ENCODE assay signal across 11 mouse cellular contexts in genomic region chr9:40765581-40765940, GRCm38 (mm10). TPM values are rescaled to one million over a fixed set of nuclear protein-coding genes. Genes with fewer than 3 reads are reported as not detected.
DNase-seq lines count a peak whose midpoint lies in the region; ATAC-seq and TF ChIP-seq lines count a peak whose summit lies in the region.
"Had no signal": no experiment of that assay in that cellular context is flagged by ENCODE, and none has a peak within 500 bp of the region (broad histone marks: within the 10 kb centered on the region; RNA-seq: fewer than 3 reads in every experiment).

No protein-coding gene starts in this region.

- 35% methylated on average over 12 of the region's 12 CpGs for WGBS in heart, embryonic 15.5 days
- 26% methylated on average over 12 of the region's 12 CpGs for WGBS in lung, postnatal 0 days

- H3K4me3 ChIP-seq in heart, embryonic 15.5 days: no peak overlapping the region
- no peak overlapping the region for H3K4me3 ChIP-seq in lung, postnatal 0 days (ENCODE audit: low read depth, low read length)
- H3K4me3 ChIP-seq: embryonic facial prominence, embryonic 12.5 days; hindbrain, embryonic 15.5 days; liver, embryonic 15.5 days had no signal

- no peaks in the 10 kb centered on the region for H3K36me3 ChIP-seq in heart, embryonic 15.5 days
- H3K36me3 ChIP-seq in lung, postnatal 0 days (ENCODE audit: insufficient read depth, low read length): no peaks in the 10 kb centered on the region
- H3K36me3 ChIP-seq: liver, embryonic 15.5 days had no signal

- peak overlapping the region; percentile 39 for H3K4me2 ChIP-seq in heart, embryonic 15.5 days
- peak overlapping the region; percentile 37; the same call in 1 of the 2 replicates for H3K4me2 ChIP-seq in lung, postnatal 0 days (replicated peaks; ENCODE audit: low read depth, low read length)
- H3K4me2 ChIP-seq: embryonic facial prominence, embryonic 12.5 days; hindbrain, embryonic 15.5 days; liver, embryonic 15.5 days had no signal

- no peaks in the 10 kb centered on the region for H3K9me3 ChIP-seq in heart, embryonic 15.5 days (replicated peaks)
- H3K9me3 ChIP-seq in lung, postnatal 0 days (ENCODE audit: low read length): no peaks in the 10 kb centered on the region
- H3K9me3 ChIP-seq: embryonic facial prominence, embryonic 12.5 days; hindbrain, embryonic 15.5 days; liver, embryonic 15.5 days had no signal

- no peak for ATAC-seq in heart, embryonic 15.5 days (replicated peaks; ENCODE audit: insufficient number of reproducible peaks, insufficient read depth, low FRiP score, low read depth)
- ATAC-seq in lung, postnatal 0 days: peak; percentile 89
- no peak for ATAC-seq in erythroblast, adult 5-6 weeks (replicated peaks; ENCODE audit: low FRiP score, poor library complexity, severe bottlenecking)

- peaks cover 6% of the 10 kb centered on the region; the same call in 1 of the 2 replicates for H3K4me1 ChIP-seq in heart, embryonic 15.5 days (replicated peaks)
- no peaks in the 10 kb centered on the region for H3K4me1 ChIP-seq in lung, postnatal 0 days (ENCODE audit: insufficient read depth, low read depth, low read length)
- H3K4me1 ChIP-seq: embryonic facial prominence, embryonic 12.5 days; hindbrain, embryonic 15.5 days; liver, embryonic 15.5 days had no signal

- H3K9ac ChIP-seq in heart, embryonic 15.5 days: no peak overlapping the region
- H3K9ac ChIP-seq in lung, postnatal 0 days (replicated peaks; ENCODE audit: low read depth): no peak overlapping the region
- H3K9ac ChIP-seq: embryonic facial prominence, embryonic 12.5 days; hindbrain, embryonic 15.5 days; liver, embryonic 15.5 days had no signal

- TF ChIP-seq CTCF in lung, postnatal 0 days (IDR thresholded peaks at IDR 0.05): no peak

- no peaks in the 10 kb centered on the region for H3K27me3 ChIP-seq in heart, embryonic 15.5 days
- no peaks in the 10 kb centered on the region for H3K27me3 ChIP-seq in lung, postnatal 0 days (replicated peaks; ENCODE audit: insufficient read depth, low read length)
- H3K27me3 ChIP-seq: embryonic facial prominence, embryonic 12.5 days; hindbrain, embryonic 15.5 days; liver, embryonic 15.5 days had no signal

- peak; percentile 67 for TF ChIP-seq EP300 in lung, postnatal 0 days (IDR thresholded peaks at IDR 0.05)

- DNase-seq in urinary bladder, postnatal 36 days (ENCODE audit: low spot score in 2 of 2): peak; percentile 46 to 53
- DNase-seq in urinary bladder, postnatal 25 days (ENCODE audit: low spot score): no peak
- peak; percentile 91 for DNase-seq in lung, postnatal 0 days (ENCODE audit: low spot score)
- peak; percentile 92 for DNase-seq in telencephalon, adult 2 months (ENCODE audit: low read depth, low spot score)
- no peak for DNase-seq in B cell, adult 2 months
- no peak for DNase-seq in gastrocnemius, postnatal 10 days

- no peak overlapping the region for H3K27ac ChIP-seq in heart, embryonic 15.5 days
- peak overlapping the region; percentile 68; the same call in 1 of the 2 replicates for H3K27ac ChIP-seq in lung, postnatal 0 days (ENCODE audit: low read length)
- H3K27ac ChIP-seq: embryonic facial prominence, embryonic 12.5 days; hindbrain, embryonic 15.5 days; liver, embryonic 15.5 days had no signal

RNA-seq across cellular contexts. Expression of gene Hspa8, which starts 35.2 kb away (rescaled TPM):
- polyA plus RNA-seq in heart, embryonic 15.5 days (2015; fragmentation: Nextera tagmentation; extraction: Ambion mirVana): 1,867 and 1,945 TPM in 2 replicates
- polyA plus RNA-seq in lung, postnatal 0 days (2015; fragmentation: Nextera tagmentation; extraction: Ambion mirVana): 956 and 1,427 TPM in 2 replicates
- total RNA-seq in erythroblast, adult 5-6 weeks (2015; ENCODE audit: low replicate concordance): 767 and 958 TPM in 2 replicates
- 825 and 1,090 TPM in 2 replicates for total RNA-seq in erythroblast, adult 5-6 weeks (2017; ENCODE audit: low replicate concordance)
- total RNA-seq in gastrocnemius, postnatal 10 days (2021): 1,000 to 10,000 TPM; 1,094 to 1,113 TPM

Comparison
In these comparisons a context has a peak if more than half of its experiments do, and no peak if none do; other contexts are left out.
1. DNase-seq: peak in urinary bladder, postnatal 36 days (2 of 2), lung, postnatal 0 days (single experiment) and telencephalon, adult 2 months (single experiment); none in urinary bladder, postnatal 25 days (single experiment), B cell, adult 2 months (0 of 2) and gastrocnemius, postnatal 10 days (single experiment).